Mouse (Mus musculus) c-Kit-negative CD71-positive TER-119-positive erythroid progenitor cells, embryonic 14.5 days (primary cell): ENCODE measurements around the gene Lgr4.

Experiments used
- DNase-seq: peaks from one replicate; pipeline ENCODE4 v3.0.0-alpha.2; 2013; ENCODE audit warnings: low read depth, low spot score

Lgr4 gene

GRCm38 (mm10) chr2:109921298-109922035, 4.0 kb downstream of the Lgr4 start:
- no peak for DNase-seq

GRCm38 (mm10) chr2:109922306-109922705, 4.9 kb downstream of the Lgr4 start:
- DNase-seq, result no peak

GRCm38 (mm10) chr2:109923031-109923430, 5.6 kb downstream of the Lgr4 start:
- DNase-seq, result no peak

- no peak for DNase-seq
These were observed 6.5 kb downstream of the Lgr4 start for GRCm38 (mm10) chr2:109923945-109924344.

GRCm38 (mm10) chr2:109926984-109927383, 9.5 kb downstream of the Lgr4 start:
- DNase-seq, result no peak

GRCm38 (mm10) chr2:109927446-109927845, 10.0 kb downstream of the Lgr4 start:
- no peak for DNase-seq

GRCm38 (mm10) chr2:109927876-109928275, 10.4 kb downstream of the Lgr4 start:
- DNase-seq, result no peak

- no peak for DNase-seq
These were observed 11.3 kb downstream of the Lgr4 start for GRCm38 (mm10) chr2:109928791-109929190.

- no peak for DNase-seq
These were observed 11.8 kb downstream of the Lgr4 start for GRCm38 (mm10) chr2:109929256-109929655.

GRCm38 (mm10) chr2:109930366-109930765, 12.9 kb downstream of the Lgr4 start:
- no peak for DNase-seq

- DNase-seq, result no peak
These were observed 13.3 kb downstream of the Lgr4 start for GRCm38 (mm10) chr2:109930771-109931170.

- no peak for DNase-seq
These were observed 14.7 kb downstream of the Lgr4 start for GRCm38 (mm10) chr2:109931978-109932780.

GRCm38 (mm10) chr2:109933151-109933550, 15.7 kb downstream of the Lgr4 start:
- no peak for DNase-seq

GRCm38 (mm10) chr2:109934086-109934485, 16.6 kb downstream of the Lgr4 start:
- DNase-seq, result no peak

- no peak for DNase-seq
These were observed 17.7 kb downstream of the Lgr4 start for GRCm38 (mm10) chr2:109935194-109935593.

GRCm38 (mm10) chr2:109935754-109936409, 18.4 kb downstream of the Lgr4 start:
- DNase-seq, result no peak

GRCm38 (mm10) chr2:109936410-109936755, 18.9 kb downstream of the Lgr4 start:
- no peak for DNase-seq

GRCm38 (mm10) chr2:109941973-109942444, 24.6 kb downstream of the Lgr4 start:
- DNase-seq, result no peak

GRCm38 (mm10) chr2:109942810-109943570, 25.5 kb downstream of the Lgr4 start:
- no peak for DNase-seq

GRCm38 (mm10) chr2:109944995-109945394, 27.5 kb downstream of the Lgr4 start:
- no peak for DNase-seq

GRCm38 (mm10) chr2:109945532-109945931, 28.1 kb downstream of the Lgr4 start:
- no peak for DNase-seq

- no peak for DNase-seq
These were observed 29.0 kb downstream of the Lgr4 start for GRCm38 (mm10) chr2:109946426-109946825.
